Mouse (Mus musculus) adrenal gland, adult 2 months (tissue): ENCODE measurements around the gene Dlk1. TPM values are rescaled to one million over a fixed set of nuclear protein-coding genes. Genes with fewer than 3 reads are reported as not detected.
"Not testable (repeated sequence)": the region's sequence is repeated elsewhere in the genome, so short reads cannot be mapped to it uniquely, and the experiment has no call there.

Experiments
- DNase-seq: peaks from one replicate; pipeline ENCODE4 v3.0.0; 2021
- polyA plus RNA-seq: library from polyadenylated mRNA; depleted of rRNA; stranded (reverse); fragments of >200 nt; gene quantifications from 2 replicates; pipeline ENCODE4 v1.2.3, GENCODE M21; 2012
- total RNA-seq, 2 experiments: library from RNA; stranded (reverse); gene quantifications; 2 replicates each; pipeline ENCODE4 v1.2.3; 2021

Dlk1 gene
- total and polyA plus RNA-seq, 3 experiments, result 623 to 1,239 (median 917) TPM

- DNase-seq, result no peak
These were observed 14.2 kb upstream of the Dlk1 start for GRCm38 (mm10) chr12:109438383-109438782.

- DNase-seq, result no peak
These were observed 12.6 kb upstream of the Dlk1 start for GRCm38 (mm10) chr12:109439974-109440373.

GRCm38 (mm10) chr12:109441366-109441765, 11.3 kb upstream of the Dlk1 start:
- peak; percentile 39 for DNase-seq

GRCm38 (mm10) chr12:109442115-109442514, 10.5 kb upstream of the Dlk1 start:
- DNase-seq, result no peak

GRCm38 (mm10) chr12:109443276-109443675, 9.3 kb upstream of the Dlk1 start:
- no peak for DNase-seq

- no peak for DNase-seq
These were observed 7.6 kb upstream of the Dlk1 start for GRCm38 (mm10) chr12:109444999-109445398.

GRCm38 (mm10) chr12:109445499-109446235, 7.0 kb upstream of the Dlk1 start:
- DNase-seq, result peak; percentile 53

GRCm38 (mm10) chr12:109446236-109446941, 6.2 kb upstream of the Dlk1 start:
- DNase-seq, result peak; percentile 63

- DNase-seq, result no peak
These were observed 2.9 kb upstream of the Dlk1 start for GRCm38 (mm10) chr12:109449421-109450411.

GRCm38 (mm10) chr12:109453065-109453997, 708 bp downstream of the Dlk1 start:
- peak; percentile 58 for DNase-seq

GRCm38 (mm10) chr12:109454137-109454536, 1.5 kb downstream of the Dlk1 start:
- DNase-seq, result no peak

GRCm38 (mm10) chr12:109456531-109457202, 4.0 kb downstream of the Dlk1 start:
- no peak for DNase-seq

GRCm38 (mm10) chr12:109457836-109458235, 5.2 kb downstream of the Dlk1 start:
- DNase-seq, result no peak

GRCm38 (mm10) chr12:109458896-109459295, 6.3 kb downstream of the Dlk1 start:
- DNase-seq, result no peak

- no peak for DNase-seq
These were observed 7.1 kb downstream of the Dlk1 start for GRCm38 (mm10) chr12:109459481-109460401.

GRCm38 (mm10) chr12:109462594-109462993, 10.0 kb downstream of the Dlk1 start:
- DNase-seq, result no peak

- not testable (repeated sequence) for DNase-seq
These were observed 14.8 kb downstream of the Dlk1 start for GRCm38 (mm10) chr12:109467417-109467816.

GRCm38 (mm10) chr12:109469793-109470192, 17.2 kb downstream of the Dlk1 start:
- DNase-seq, result no peak

- DNase-seq, result no peak
These were observed 20.0 kb downstream of the Dlk1 start for GRCm38 (mm10) chr12:109472627-109473026.
